Mouse (Mus musculus) olfactory bulb, adult 2 months (tissue): ENCODE data around the gene Osbpl11. TPM values are rescaled to one million over a fixed set of nuclear protein-coding genes. Genes with fewer than 3 reads are reported as not detected.
"Not testable (repeated sequence)": the region's sequence is repeated elsewhere in the genome, so short reads cannot be mapped to it uniquely, and the experiment has no call there.

Experiments
- H3K27ac ChIP-seq: fragments of 200-500 bp; 2 replicates; pipeline ENCODE4 v1.5.1; 2012; ENCODE audit warnings: low read depth, low read length; ENCODE audit not compliant: insufficient read depth
- H3K4me1 ChIP-seq: fragments of 200-500 bp; 2 replicates; pipeline ENCODE4 v1.6.1; 2012; ENCODE audit warnings: low read length; ENCODE audit not compliant: control insufficient read depth, insufficient read depth
- H3K4me3 ChIP-seq: fragments of 200-500 bp; 2 replicates; pipeline ENCODE4 v1.5.1; 2012; ENCODE audit warnings: mild to moderate bottlenecking, low read depth, low read length, moderate library complexity; ENCODE audit not compliant: insufficient read depth
- CTCF ChIP-seq: fragments of 200-500 bp; IDR thresholded peaks from 2 replicates; pipeline ENCODE4 v1.5.1; 2012; ENCODE audit warnings: low read depth, mild to moderate bottlenecking, low read length, moderate library complexity; ENCODE audit not compliant: insufficient read depth
- POLR2A ChIP-seq: fragments of 200-500 bp; IDR thresholded peaks from 2 replicates; pipeline ENCODE4 v1.6.1; 2012; ENCODE audit warnings: mild to moderate bottlenecking, low read depth, low read length, moderate library complexity; ENCODE audit not compliant: insufficient read depth
- WGBS: fragments of 180-500 bp; shearing (Covaris S2); methylation state at CpG from one replicate; pipeline ENCODE4 v1.1.7; 2018; 5-methylcytosine and 5-hydroxymethylcytosine counted together
- polyA plus RNA-seq: library from polyadenylated mRNA; stranded (reverse); fragments of >200 nt; gene quantifications from 2 replicates; pipeline ENCODE4 v1.2.4, GENCODE M21; 2012; ENCODE audit warnings: low replicate concordance; ENCODE audit not compliant: missing spikeins, insufficient read depth, insufficient read length

Osbpl11 gene
- polyA plus RNA-seq, 1 experiment = not detected

DNA sequence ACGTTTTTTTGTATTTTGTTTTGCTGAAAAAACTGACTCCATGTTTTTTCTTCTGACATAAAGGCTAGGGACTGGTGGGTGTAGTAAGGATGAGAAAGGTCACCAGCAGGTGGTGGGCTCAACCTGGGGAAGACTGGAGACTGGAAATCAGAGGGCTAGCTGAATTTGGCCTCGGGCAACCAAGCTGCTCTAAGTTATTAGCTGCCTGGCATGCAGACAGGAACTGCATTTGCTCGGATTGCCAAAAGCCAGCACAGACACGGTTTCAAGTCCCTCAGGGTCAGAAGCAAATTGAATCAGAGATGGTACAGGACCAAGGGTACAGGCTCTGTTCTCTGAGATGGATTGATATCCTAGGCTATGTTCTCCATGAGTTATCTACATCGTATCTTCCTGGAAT, 11.7 kb upstream of the Osbpl11 start:
- no peak overlapping the region for H3K27ac ChIP-seq
- TF ChIP-seq POLR2A = no peak
- no peak for TF ChIP-seq CTCF
- 52% methylated on average over 5 of the region's 5 CpGs for WGBS
- H3K4me3 ChIP-seq = no peak overlapping the region
- H3K4me1 ChIP-seq = peaks cover 6% of the 10 kb centered on the region

DNA sequence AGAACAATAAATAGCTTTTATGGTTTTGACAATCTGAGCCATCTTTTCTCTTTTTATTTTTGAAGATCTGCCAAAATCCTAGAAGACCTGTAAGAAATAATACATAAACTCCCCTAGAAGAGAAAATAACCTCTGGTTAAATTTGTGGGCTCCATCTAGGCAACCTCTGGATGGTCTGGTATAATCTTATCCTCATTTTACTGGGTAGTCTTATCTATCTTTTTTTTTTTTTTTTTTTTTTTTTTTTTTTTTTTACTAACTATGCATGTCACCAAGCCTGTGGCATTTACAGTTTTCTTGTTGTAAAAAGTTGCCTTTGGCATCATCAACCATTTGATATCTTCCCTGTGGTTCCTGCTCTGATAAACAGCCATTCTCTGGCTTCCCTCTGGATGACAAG, 10.2 kb upstream of the Osbpl11 start:
- no peak for TF ChIP-seq CTCF
- no peak overlapping the region for H3K27ac ChIP-seq
- H3K4me1 ChIP-seq = peaks cover 12% of the 10 kb centered on the region
- H3K4me3 ChIP-seq = no peak overlapping the region

DNA sequence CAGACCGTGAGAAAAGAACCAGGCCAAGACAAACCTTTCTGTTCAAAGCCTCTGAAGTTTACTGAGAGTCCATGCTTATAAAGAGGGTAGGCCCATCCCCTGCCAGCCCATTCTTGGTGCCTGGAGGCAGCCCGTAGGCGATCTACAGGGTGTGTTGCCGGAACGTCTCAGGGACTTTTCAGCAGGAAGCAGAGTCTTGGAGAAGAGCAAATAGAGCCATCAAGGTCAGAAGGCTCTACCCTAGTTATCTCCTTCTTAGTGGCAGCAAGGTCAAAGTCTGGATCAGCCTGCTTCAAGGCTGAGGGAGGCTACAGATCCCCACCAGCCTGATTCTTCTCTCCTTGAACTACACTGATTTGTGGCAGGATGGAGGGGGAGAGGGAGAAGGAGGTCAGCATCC, 8.0 kb upstream of the Osbpl11 start:
- 76% methylated on average over 5 of the region's 5 CpGs for WGBS

DNA sequence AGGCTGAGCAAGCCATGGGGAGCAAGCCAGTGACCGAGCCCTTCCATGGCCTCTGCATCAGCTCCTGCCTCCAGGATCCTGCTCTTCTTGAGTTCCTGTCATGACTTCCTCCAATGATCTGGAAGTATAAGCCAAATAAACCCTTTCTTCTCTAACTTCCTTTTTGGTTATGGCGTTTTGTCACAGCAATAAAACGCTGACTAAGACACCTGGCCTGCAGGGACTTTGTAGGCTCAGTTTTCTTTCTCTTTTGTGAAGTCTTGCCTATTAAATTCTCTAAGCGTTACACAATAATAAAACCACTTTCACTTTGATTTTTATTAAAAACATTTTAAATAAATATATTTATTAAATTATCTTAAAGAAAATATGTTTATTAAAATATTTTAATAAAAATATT, 7.1 kb upstream of the Osbpl11 start:
- 82% methylated on average over 4 of the region's 4 CpGs for WGBS

More for the DNA sequence above, 8.0 kb upstream of the Osbpl11 start:
- peaks cover 12% of the 10 kb centered on the region for H3K4me1 ChIP-seq
- not testable (repeated sequence) for H3K27ac ChIP-seq, H3K4me3 ChIP-seq

DNA sequence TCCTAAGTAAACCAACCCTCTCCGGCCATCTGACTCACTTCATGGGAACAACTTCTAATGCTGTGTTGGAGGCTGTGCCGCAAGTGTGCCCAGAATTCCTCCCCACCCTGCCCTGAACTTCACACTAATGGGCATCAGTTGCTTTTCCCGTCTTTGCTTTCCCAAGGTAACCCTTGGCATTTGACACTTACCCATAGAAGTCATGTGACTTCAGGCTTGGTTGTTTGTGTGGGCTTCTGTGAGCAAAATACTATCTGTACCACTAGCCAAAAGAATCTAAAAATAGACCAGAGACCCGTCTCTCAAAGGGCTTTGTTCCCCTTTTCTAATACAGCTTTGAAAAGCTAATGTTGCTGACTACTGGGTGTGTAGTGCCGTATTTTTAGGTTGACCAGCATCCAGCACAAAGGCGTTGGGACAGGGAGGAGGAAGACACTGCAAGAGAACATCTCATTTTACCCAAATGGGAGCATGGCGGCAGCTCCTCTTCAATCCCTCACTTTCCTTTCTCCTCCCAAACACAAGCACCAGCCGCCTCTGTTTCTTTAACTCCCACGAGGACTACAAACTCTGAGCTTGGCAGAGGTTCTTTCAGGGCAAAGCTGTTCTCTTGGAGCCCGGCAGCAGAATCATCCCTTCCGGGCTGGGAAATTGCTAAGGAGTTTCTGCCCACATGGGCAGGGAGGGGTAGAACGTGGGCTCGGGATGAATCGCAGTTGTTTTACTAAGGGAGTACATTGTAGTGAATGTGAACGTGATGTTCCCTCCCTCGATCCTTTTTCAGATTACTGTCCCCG, 6.4 kb upstream of the Osbpl11 start:
- no peak for TF ChIP-seq CTCF
- TF ChIP-seq POLR2A = no peak
- H3K4me1 ChIP-seq = peaks cover 12% of the 10 kb centered on the region
- 10% methylated on average over 17 of the region's 17 CpGs for WGBS
- peak overlapping the region; percentile 72 for H3K27ac ChIP-seq
- H3K4me3 ChIP-seq = peak overlapping the region; percentile 26

More for the DNA sequence above, 7.1 kb upstream of the Osbpl11 start:
- no peak overlapping the region for H3K27ac ChIP-seq
- TF ChIP-seq CTCF (no peak), POLR2A (no peak)
- no peak overlapping the region for H3K4me3 ChIP-seq
- H3K4me1 ChIP-seq = peaks cover 12% of the 10 kb centered on the region

DNA sequence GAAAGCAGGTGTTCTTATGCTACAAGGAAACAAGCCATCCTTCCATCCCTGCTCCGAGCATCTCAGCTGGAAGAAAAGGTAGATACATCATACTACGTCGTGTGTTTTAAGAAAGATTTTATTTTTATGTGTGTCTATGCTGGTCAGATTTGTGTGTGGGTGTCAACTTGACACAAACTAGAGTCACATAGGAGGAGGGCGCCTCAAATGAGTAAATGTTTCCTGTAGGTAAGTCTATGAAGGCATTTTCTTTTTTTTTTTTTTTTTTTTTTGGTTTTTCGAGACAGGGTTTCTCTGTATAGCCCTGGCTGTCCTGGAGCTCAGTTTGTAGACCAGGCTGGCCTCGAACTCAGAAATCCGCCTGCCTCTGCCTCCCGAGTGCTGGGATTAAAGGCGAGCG, 5.6 kb upstream of the Osbpl11 start:
- not testable (repeated sequence) for H3K4me3 ChIP-seq
- peak overlapping the region; percentile 72 for H3K27ac ChIP-seq
- H3K4me1 ChIP-seq = peaks cover 12% of the 10 kb centered on the region
- WGBS = 71% methylated on average over 10 of the region's 10 CpGs

DNA sequence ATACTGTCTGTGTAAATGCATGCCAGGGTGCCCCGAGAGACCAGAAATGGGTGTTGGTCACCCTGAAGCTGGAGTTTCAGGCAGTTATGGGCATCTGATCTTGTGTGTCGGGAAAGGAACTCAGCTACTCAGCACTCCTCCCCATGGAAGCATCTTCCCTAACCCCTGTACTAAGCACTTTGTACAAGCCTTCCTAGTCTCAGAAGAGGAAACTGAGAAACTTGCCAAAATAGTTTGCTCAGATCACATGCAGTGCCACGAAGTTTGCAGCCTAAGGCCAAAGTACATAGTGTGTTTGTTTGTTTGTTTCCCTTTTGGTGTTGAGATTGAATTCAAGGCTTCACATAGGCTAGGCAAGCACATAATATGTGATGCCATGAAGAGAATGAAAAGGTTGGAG, 5.0 kb upstream of the Osbpl11 start:
- Histone ChIP-seq H3K27ac (no peak overlapping the region), H3K4me3 (no peak overlapping the region), H3K4me1 (peaks cover 12% of the 10 kb centered on the region)
- TF ChIP-seq CTCF (no peak), POLR2A (no peak)
- WGBS = 68% methylated on average over 3 of the region's 3 CpGs

DNA sequence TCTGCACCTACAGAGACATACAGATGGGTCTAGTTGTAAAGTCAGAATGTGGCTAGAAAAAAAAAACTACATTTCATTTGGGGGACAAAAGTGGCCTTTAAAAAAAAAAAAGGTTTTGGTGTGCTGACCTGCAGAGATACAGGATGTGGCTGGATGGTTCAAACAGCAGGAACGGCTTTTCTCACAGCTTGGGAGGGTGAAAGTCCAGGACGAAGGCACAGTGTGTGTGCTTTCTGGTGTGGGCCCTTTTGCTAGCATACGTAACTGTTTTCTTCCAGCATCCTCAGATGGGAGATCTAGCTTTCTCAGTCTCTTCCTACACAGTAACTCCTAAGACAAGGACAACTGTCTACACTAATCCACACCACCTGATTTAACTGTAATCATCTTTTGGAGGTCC, 4.1 kb upstream of the Osbpl11 start:
- WGBS = 84% methylated on average over 3 of the region's 3 CpGs
- no peak for TF ChIP-seq POLR2A
- TF ChIP-seq CTCF = no peak
- Histone ChIP-seq H3K4me1 (peaks cover 14% of the 10 kb centered on the region), H3K27ac (no peak overlapping the region), H3K4me3 (no peak overlapping the region)

DNA sequence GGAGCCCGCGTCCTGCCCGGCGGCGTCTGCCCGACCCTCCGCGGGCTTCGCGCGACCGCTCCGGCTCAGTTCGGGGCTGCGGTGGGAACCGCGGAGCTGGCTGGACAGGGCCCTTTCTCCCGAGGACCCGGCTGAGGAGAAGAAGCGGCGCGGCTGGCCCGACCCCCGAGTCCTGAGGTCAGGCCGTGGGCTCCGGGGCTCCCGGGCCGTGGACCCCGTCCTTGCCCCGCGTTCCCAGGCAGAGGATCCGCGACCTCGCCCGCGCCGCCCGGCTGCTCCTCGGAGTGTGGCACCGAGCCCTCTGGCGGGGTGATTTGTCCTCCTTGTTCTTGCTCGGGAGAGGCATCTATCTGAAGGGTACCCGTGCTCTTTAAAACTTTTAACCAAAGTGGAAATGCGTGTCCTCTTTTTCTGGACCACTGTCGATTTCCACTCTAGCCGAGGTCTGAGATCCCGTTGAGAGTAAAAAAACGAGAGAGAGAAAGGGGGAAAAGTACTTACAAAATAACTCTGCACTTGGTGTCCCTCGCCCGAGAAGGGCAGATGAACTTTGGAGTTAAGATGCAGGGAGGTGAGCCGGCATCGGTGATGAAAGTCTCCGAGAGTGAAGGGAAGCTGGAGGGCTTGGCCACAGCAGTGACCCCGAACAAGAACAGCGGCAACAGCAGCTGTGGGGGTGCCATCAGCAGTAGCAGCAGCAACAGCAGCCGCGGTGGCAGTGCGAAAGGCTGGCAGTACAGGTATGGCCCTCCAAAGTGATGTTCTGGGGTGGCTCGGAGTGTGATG, 583 bp downstream of the Osbpl11 start:
- Histone ChIP-seq H3K4me1 (peaks cover 13% of the 10 kb centered on the region), H3K27ac (peak overlapping the region; percentile 84), H3K4me3 (peak overlapping the region; percentile 90)
- under 1% methylated on average over 57 of the region's 59 CpGs for WGBS
- TF ChIP-seq POLR2A (no peak), CTCF (no peak)
